Mouse (Mus musculus) urinary bladder, postnatal 25 days (tissue): ENCODE data around the gene Slc39a11.

Source experiments
- DNase-seq: peaks from one replicate; pipeline ENCODE4 v3.0.0; 2022; ENCODE audit warnings: low spot score

Gene Slc39a11

GRCm38 (mm10) chr11:113246475-113246874 lies 403.4 kb downstream of the Slc39a11 start:
- no peak for DNase-seq

GRCm38 (mm10) chr11:113245666-113246065 lies 404.2 kb downstream of the Slc39a11 start:
- DNase-seq = no peak

- no peak for DNase-seq
Measured at GRCm38 (mm10) chr11:113234432-113234831, 415.4 kb downstream of the Slc39a11 start.

DNA sequence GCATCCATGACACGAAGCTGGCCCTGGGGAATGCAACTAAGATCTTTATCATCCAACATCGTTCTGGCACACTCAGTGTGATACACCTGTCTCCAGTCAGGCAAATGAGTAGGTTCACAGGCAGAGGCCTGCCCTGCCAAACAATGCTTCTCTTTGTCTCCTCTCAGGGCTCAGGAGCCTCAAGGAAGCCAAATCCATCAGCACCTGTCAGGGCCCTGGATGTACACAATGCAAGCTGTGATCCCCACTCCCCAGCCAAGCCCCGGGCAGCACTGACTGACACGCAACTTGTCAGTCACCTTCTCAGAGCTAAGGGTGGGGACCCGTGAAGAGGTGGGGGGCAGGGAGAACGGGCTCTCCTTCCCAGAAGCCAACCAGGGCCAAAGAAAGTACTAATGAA lies 417.8 kb downstream of the Slc39a11 start:
- no peak for DNase-seq

GRCm38 (mm10) chr11:113230410-113231132 lies 419.3 kb downstream of the Slc39a11 start:
- DNase-seq = no peak

DNA sequence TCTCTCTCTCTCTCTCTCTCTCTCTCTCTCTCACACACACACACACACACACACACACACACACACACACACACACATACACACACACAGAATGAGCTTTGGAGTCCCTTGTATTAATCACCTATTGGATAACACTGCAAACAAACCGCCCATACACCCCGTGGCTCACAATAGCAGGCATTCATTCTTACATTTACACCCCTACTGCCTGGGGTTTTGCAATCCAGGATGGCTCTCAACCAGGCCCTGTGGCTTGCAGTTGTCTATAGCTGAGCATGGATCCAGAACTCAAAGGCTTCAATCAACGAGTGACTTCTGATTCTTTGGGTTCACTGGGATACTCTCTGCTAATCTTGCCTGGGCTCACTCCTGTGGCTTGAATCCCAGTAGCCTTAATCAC lies 424.1 kb downstream of the Slc39a11 start:
- no peak for DNase-seq

DNA sequence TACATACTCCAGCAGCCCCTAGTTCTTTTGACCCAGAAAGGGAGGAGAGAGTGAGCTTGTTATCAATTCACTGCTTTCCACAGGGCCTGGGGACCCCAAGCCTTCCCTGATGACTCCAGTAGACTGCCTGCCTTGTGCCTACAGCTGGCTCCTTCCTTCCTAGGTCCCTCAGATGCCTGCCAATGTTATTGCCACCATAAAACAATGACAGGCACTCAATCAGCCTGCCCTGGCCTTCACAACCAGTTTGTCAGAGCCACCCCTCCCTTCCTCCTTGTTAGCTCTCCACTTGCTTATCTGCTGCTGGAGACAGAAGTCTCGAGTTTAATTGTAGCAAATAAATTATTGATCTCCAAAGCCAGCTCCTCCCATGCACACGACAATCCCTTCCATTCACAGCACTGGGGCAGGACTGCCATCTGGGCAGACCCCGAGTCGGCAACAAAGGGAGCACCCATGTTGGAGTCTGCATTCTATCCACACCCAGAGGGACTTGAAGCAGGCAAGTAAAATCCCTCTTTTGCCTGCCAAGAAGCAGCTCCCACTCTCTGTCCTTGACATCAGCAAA lies 426.0 kb downstream of the Slc39a11 start:
- no peak for DNase-seq

DNA sequence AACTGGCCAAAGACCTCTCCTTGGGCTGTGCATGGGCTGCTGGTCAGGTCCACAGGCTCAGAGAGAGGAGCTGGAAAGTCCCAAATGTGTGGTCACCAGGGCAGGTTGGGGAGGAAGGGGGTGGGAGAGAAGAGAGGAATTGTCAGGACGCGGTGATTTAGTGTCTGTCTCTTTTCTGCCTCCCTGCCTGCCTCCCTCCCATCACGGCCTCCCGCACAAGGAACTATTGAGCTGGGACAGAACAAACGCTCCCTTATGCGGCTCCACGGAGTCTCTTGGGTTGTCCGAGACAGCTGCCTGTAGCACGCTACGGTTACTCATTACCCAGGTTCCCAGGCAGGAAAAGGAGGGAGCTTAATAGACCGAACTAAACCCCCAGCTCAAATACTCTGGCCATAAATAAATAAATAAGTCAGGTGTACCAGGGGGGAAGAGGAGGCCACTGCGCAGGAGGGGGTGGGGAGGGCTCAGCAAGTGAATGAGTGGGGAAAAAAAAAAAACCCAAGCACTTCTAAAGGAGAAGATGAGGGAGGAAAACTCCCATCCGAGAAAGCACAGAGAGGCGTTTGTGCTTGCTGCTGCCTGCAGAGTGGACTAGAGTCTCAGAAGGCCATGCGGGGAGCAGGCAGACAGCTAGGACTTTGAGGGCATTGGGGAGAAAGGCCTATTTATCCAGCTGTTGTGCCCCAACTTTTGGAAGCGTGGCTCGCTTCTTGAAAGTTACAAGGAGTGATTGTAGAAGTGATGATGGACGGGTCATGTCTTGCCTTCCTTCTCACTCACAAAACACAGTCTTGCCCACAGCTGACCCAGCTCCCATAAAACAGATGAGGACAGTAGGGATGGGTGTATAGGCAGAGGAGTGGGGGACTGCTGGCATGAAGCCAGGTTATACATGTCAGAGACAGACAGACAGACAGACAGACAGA lies 428.3 kb downstream of the Slc39a11 start:
- no peak for DNase-seq

DNA sequence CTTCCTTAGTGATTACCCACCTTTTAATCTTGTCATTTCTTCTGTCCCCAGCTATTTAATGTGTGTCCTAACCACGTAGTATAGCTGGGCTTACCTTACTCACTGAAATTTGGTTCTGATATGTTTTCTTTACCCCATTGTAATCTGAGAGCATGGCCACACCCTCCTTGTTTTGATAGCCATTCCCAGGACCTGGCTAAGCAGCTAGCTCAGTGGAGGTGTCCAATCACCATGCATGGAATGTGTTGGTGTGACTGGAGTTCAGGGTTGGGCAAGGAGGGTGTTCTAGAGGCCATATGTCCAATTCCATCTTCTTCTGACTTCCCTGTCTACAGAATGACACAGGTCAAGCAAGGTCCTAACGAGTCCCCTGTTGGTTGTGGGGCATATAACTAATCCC lies 429.2 kb downstream of the Slc39a11 start:
- DNase-seq = no peak

GRCm38 (mm10) chr11:113214741-113215140 lies 435.1 kb downstream of the Slc39a11 start:
- no peak for DNase-seq

DNA sequence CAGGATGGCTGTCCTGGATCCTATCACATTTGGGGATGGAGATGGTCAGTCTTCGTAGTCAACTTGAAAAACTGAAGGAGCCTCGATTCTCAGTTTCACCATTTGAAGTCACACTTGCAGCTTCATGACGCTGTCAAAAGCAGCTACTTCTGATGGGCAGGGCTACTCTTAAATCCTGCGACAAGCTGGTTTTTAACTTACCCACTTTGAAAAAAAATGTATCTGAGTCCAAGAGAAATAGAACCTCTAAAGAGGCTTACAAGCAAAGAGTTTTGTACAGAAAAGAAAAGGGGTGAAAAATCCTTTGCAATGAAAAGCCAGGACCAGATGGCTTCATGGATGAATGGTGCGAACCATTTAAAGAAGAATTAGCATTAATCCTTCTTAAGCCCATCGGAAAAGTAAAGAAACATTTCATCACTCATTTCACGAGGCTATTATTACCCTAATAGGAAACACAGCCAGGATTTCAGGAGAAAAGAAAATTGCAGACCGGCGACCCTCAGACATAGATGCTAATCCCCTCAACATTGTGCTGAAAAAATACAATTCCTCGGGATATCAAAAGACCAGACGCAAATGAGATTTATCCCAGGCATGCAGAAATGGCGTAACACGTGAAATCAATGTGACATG lies 437.4 kb downstream of the Slc39a11 start:
- DNase-seq = no peak

DNA sequence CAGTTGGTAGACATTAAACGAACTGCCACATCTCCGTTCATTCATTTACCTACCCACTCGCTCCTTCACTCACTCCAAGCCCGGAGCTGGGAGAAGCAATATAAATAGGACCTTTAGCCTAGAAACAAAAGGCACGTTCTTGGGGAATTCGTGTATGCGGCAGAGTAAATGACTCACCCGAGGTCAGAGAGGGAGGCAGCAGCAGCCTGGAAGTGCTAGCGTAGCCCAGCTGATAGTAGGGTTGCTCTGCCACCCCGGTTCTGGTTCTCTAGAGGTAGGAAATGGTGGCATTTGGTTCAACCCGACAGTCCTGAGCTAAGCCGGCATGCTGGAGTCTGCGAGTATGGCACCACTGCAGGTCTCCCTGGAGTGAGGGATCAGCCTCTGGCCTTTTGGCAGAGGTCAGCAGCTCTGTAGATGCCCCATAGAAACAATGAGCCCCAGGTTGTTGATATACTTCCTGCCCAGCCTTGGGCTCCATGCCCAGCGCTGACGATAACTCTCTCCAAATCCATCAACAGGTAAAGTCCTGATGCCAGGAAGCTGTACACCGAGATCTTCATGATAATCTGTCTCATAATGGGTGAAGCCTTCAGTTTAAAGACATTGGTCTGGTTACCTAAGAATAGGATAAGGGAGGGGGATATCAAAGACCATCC lies 440.5 kb downstream of the Slc39a11 start:
- DNase-seq = peak; percentile 13

DNA sequence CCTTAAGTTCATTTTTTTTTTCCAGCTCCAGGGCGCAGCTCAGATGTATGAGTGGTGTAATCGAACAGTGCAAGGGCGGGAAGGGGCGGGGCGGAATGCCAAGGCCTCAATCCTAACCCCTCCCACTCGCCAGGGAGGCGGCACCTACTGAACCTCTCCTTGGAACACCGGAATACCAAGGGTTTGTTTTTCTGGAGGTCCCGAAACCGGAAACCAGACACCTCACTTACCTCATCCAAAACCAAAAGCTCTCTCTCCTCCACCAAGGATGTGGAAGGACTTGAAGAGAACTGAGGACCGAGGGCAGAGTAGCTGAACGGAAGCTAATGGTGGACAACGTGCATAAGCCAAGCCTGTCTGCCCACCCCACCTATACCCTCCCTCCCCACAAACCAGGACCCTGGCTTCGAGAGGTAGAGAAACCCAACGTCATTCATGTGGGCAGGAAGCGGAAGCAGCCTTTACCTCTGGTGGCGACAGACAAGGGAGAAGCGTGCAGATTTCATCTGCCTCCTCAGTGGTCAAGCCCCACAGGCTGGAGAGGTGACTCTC lies 441.3 kb downstream of the Slc39a11 start:
- no peak for DNase-seq

GRCm38 (mm10) chr11:113207966-113208365 lies 441.9 kb downstream of the Slc39a11 start:
- no peak for DNase-seq

- no peak for DNase-seq
Measured at GRCm38 (mm10) chr11:113206099-113206498, 443.8 kb downstream of the Slc39a11 start.

DNA sequence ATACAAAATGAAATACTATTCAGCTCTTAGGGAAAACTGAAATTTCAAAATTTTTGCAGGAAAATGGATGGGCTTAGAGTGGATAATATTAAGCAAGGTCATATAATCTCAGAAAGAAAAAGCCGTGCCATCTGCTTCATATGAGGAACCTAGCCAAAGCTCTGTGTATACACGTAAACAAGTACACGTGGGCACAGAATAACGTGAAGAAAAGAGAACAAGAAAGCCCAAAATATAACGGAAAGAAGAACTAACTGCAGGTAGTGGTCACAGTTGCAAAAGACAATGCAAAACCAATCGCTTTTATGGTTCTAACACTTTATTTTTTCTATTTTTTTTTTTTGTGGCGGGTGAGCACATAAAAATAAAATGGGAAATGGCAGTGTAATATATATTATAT lies 446.9 kb downstream of the Slc39a11 start:
- DNase-seq = no peak

- peak; percentile 73 for DNase-seq
Measured at GRCm38 (mm10) chr11:113201470-113201997, 448.3 kb downstream of the Slc39a11 start.

- DNase-seq = no peak
Measured at GRCm38 (mm10) chr11:113200901-113201300, 449.0 kb downstream of the Slc39a11 start.

- DNase-seq = no peak
Measured at GRCm38 (mm10) chr11:113198586-113198985, 451.3 kb downstream of the Slc39a11 start.

- no peak for DNase-seq
Measured at GRCm38 (mm10) chr11:113197624-113198023, 452.3 kb downstream of the Slc39a11 start.
